Mouse (Mus musculus) liver, postnatal 0 days (tissue): Measurements from ENCODE around the gene Dhx9. TPM values are rescaled to one million over a fixed set of nuclear protein-coding genes. Genes with fewer than 3 reads are reported as not detected.
A peak's percentile ranks its signal among the peaks of the same experiment; 100 is the strongest.

Experiments
- ATAC-seq: fragments of 200-750 bp; cut with Nextera tagmentation; 2 replicates; pipeline ENCODE4 v1.8.0; 2017; ENCODE audit warnings: mild to moderate bottlenecking, moderate library complexity
- DNase-seq: peaks from one replicate; pipeline ENCODE4 v3.0.0-alpha.2; 2016
- H3K27ac ChIP-seq: fragments of 300-500 bp; sonication (generic); 2 replicates; pipeline ENCODE4 v1.5.1; 2014; ENCODE audit warnings: antibody characterized with exemption, moderate library complexity, mild to moderate bottlenecking, low read depth
- H3K27me3 ChIP-seq: fragments of 300-500 bp; sonication (generic); 2 replicates; pipeline ENCODE4 v1.6.1; 2014; ENCODE audit warnings: low read length, control low read depth, mixed read lengths; ENCODE audit not compliant: insufficient read depth
- H3K36me3 ChIP-seq: fragments of 300-500 bp; sonication (generic); replicated peaks from 2 replicates; pipeline ENCODE4 v1.6.1; 2014; ENCODE audit warnings: mild to moderate bottlenecking, control low read depth, low read length, moderate library complexity, mixed read lengths; ENCODE audit not compliant: insufficient read depth
- H3K4me1 ChIP-seq: fragments of 300-500 bp; sonication (generic); 2 replicates; pipeline ENCODE4 v1.6.1; 2014; ENCODE audit warnings: antibody characterized with exemption, mild to moderate bottlenecking, control low read depth; ENCODE audit not compliant: insufficient read depth
- H3K4me2 ChIP-seq: fragments of 300-500 bp; sonication (generic); 2 replicates; pipeline ENCODE4 v1.6.1; 2014; ENCODE audit warnings: low read depth, mild to moderate bottlenecking, low read length, moderate library complexity, mixed read lengths
- H3K4me3 ChIP-seq: fragments of 300-500 bp; sonication (generic); 2 replicates; pipeline ENCODE4 v1.5.1; 2014; ENCODE audit warnings: low read depth, low read length
- H3K9ac ChIP-seq: fragments of 300-500 bp; sonication (generic); replicated peaks from 2 replicates; pipeline ENCODE4 v1.6.1; 2014; ENCODE audit warnings: mild to moderate bottlenecking, moderate library complexity
- H3K9me3 ChIP-seq: fragments of 300-500 bp; sonication (generic); 2 replicates; pipeline ENCODE4 v1.6.1; 2016; ENCODE audit warnings: mild to moderate bottlenecking, control low read depth, low read length, mixed read lengths
- CTCF ChIP-seq: sonication (generic); IDR thresholded peaks from 2 replicates; pipeline ENCODE4 v1.5.1; 2016; ENCODE audit warnings: antibody characterized with exemption, low read depth
- EP300 ChIP-seq: IDR thresholded peaks from 2 replicates; pipeline ENCODE4 v1.6.1; 2016; ENCODE audit warnings: antibody characterized with exemption, low read depth, mild to moderate bottlenecking
- WGBS: fragments of 180-500 bp; shearing (Covaris S2); extraction: QIAGEN DNeasy Blood & Tissue Kit; methylation state at CpG from one replicate; pipeline ENCODE4 v1.1.7; 2014; ENCODE audit not compliant: insufficient replicate concordance; 5-methylcytosine and 5-hydroxymethylcytosine counted together
- polyA plus RNA-seq: library from polyadenylated mRNA; unstranded; fragments of >200 nt; fragmentation: Nextera tagmentation; extraction: Ambion mirVana; gene quantifications from 2 replicates; pipeline ENCODE4 v1.2.1, GENCODE M21; 2015

Dhx9 gene
- polyA plus RNA-seq, 1 experiment from 2014 or later = 9.9 TPM

- Histone ChIP-seq H3K27me3 (no peaks in the 10 kb centered on the region), H3K4me3 (no peak overlapping the region), H3K4me1 (no peaks in the 10 kb centered on the region), H3K4me2 (no peak overlapping the region), H3K27ac (no peak overlapping the region), H3K36me3 (no peaks in the 10 kb centered on the region; the same call in 1 of the 2 replicates), H3K9ac (no peak overlapping the region), H3K9me3 (no peaks in the 10 kb centered on the region)
- no peak for DNase-seq
- peak; percentile 0; the same call in 1 of the 2 replicates for TF ChIP-seq CTCF
- TF ChIP-seq EP300 = no peak
- 94% methylated on average over 20 of the region's 20 CpGs for WGBS
- peak; percentile 12; the same call in 1 of the 2 replicates for ATAC-seq
Observed at GRCm38 (mm10) chr1:153446120-153446831, 41.2 kb downstream of the Dhx9 start.

GRCm38 (mm10) chr1:153443632-153444031, 43.8 kb downstream of the Dhx9 start:
- ATAC-seq = no peak
- no peak for DNase-seq
- no peak for TF ChIP-seq EP300
- Histone ChIP-seq H3K9ac (no peak overlapping the region), H3K27me3 (no peaks in the 10 kb centered on the region), H3K4me1 (no peaks in the 10 kb centered on the region; the same call in 1 of the 2 replicates), H3K36me3 (no peaks in the 10 kb centered on the region; the same call in 1 of the 2 replicates), H3K4me2 (no peak overlapping the region), H3K4me3 (no peak overlapping the region), H3K27ac (no peak overlapping the region), H3K9me3 (no peaks in the 10 kb centered on the region)
- 64% methylated on average over 4 of the region's 4 CpGs for WGBS

GRCm38 (mm10) chr1:153443019-153443418, 44.4 kb downstream of the Dhx9 start:
- 73% methylated on average over 1 of the region's 1 CpGs for WGBS
- Histone ChIP-seq H3K4me2 (no peak overlapping the region), H3K4me1 (no peaks in the 10 kb centered on the region; the same call in 1 of the 2 replicates), H3K27ac (no peak overlapping the region), H3K9me3 (no peaks in the 10 kb centered on the region), H3K9ac (no peak overlapping the region), H3K36me3 (no peaks in the 10 kb centered on the region), H3K27me3 (no peaks in the 10 kb centered on the region), H3K4me3 (no peak overlapping the region)
- no peak for ATAC-seq
- TF ChIP-seq CTCF = no peak
- TF ChIP-seq EP300 = no peak
- DNase-seq = no peak

GRCm38 (mm10) chr1:153441656-153442055, 45.8 kb downstream of the Dhx9 start:
- H3K4me3 ChIP-seq = no peak overlapping the region
- 71% methylated on average over 3 of the region's 3 CpGs for WGBS
- no peak for DNase-seq
- H3K36me3 ChIP-seq = no peaks in the 10 kb centered on the region
- H3K9me3 ChIP-seq = no peaks in the 10 kb centered on the region
- H3K27ac ChIP-seq = no peak overlapping the region
- TF ChIP-seq CTCF (no peak), EP300 (no peak)
- no peak overlapping the region for H3K9ac ChIP-seq
- H3K4me2 ChIP-seq = no peak overlapping the region
- H3K27me3 ChIP-seq = no peaks in the 10 kb centered on the region
- H3K4me1 ChIP-seq = no peaks in the 10 kb centered on the region; the same call in 1 of the 2 replicates
- ATAC-seq = no peak

- H3K9ac ChIP-seq = no peak overlapping the region
- 72% methylated on average over 4 of the region's 4 CpGs for WGBS
Observed at GRCm38 (mm10) chr1:153440752-153441151, 46.7 kb downstream of the Dhx9 start.

GRCm38 (mm10) chr1:153437536-153437935, 49.9 kb downstream of the Dhx9 start:
- H3K9me3 ChIP-seq = no peaks in the 10 kb centered on the region
- 84% methylated on average over 11 of the region's 11 CpGs for WGBS
- TF ChIP-seq CTCF = no peak
- no peak for TF ChIP-seq EP300
- DNase-seq (no peak), ATAC-seq (no peak)
- no peak overlapping the region for H3K4me3 ChIP-seq
- no peak overlapping the region for H3K27ac ChIP-seq
- H3K4me1 ChIP-seq = no peaks in the 10 kb centered on the region; the same call in 1 of the 2 replicates
- H3K27me3 ChIP-seq = no peaks in the 10 kb centered on the region
- no peak overlapping the region for H3K4me2 ChIP-seq
- H3K9ac ChIP-seq = no peak overlapping the region
- no peaks in the 10 kb centered on the region for H3K36me3 ChIP-seq

More at GRCm38 (mm10) chr1:153440752-153441151, 46.7 kb downstream of the Dhx9 start:
- no peak for TF ChIP-seq CTCF
- TF ChIP-seq EP300 = no peak
- Histone ChIP-seq H3K27me3 (no peaks in the 10 kb centered on the region), H3K4me2 (no peak overlapping the region), H3K36me3 (no peaks in the 10 kb centered on the region), H3K4me1 (no peaks in the 10 kb centered on the region; the same call in 1 of the 2 replicates), H3K27ac (no peak overlapping the region), H3K9me3 (no peaks in the 10 kb centered on the region), H3K4me3 (no peak overlapping the region)
- no peak for ATAC-seq
- no peak for DNase-seq
